Mouse (Mus musculus) adrenal gland, adult 8-10 months (tissue): ENCODE measurements around the gene Cntn5. TPM values are rescaled to one million over a fixed set of nuclear protein-coding genes. Genes with fewer than 3 reads are reported as not detected.

Source experiments
- DNase-seq: peaks from one replicate; pipeline ENCODE4 v3.0.0; 2022
- total RNA-seq, 4 experiments: library from RNA; stranded (reverse); gene quantifications; 2 replicates each; pipeline ENCODE4 v1.2.4; 2022

Cntn5 gene
- total RNA-seq, 4 experiments from 2014 or later: not detected

DNA sequence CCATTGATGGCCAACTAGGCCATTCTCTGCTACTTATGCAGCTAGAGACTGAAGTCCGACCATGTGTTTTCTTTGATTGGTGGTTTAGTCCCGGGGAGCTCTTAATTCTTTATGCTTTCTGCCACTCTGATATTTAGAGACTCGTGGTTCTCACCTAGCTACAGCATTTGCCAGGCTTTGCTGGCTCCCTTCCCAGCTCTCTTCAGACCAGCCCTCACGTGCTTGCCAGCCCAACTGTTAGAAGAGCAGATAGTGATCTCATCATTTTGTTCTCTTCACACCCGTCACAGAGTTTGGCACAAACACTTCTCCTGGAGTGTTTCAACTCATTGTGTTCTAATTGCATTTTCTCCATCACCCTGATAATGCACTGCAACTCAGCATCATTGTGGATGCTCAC lies 1005.5 kb downstream of the Cntn5 start:
- DNase-seq: no peak

GRCm38 (mm10) chr9:9886210-9886609 lies 1018.4 kb downstream of the Cntn5 start:
- peak; percentile 33 for DNase-seq

DNA sequence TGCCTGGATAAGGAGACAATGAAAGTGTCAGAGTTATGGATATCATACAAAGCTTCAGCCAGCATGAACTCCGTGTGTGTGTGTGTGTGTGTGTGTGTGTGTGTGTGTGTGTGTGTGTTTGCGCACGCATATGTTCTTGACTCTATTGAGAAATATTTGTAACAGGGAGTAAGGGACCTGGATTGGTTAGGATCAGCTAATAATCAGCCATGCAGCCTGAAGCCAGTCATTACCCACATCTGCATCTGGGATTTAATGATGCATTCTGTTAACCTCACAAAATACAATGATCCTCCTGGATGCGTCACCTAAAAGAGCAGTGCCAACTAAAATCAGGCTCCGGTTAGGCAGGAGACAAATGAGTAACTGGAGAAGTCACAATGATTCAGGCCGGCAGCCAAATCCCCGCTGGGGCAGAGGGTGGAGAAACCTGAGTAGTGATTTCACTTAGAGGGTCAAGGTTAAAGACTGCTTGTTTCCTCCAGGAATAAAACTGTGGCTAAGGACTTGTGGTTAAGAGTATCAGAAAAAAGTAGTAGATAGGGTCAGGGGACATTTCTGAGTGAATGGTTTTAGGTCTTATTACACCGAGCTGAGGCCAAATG lies 1021.7 kb downstream of the Cntn5 start:
- DNase-seq: peak; percentile 67

DNA sequence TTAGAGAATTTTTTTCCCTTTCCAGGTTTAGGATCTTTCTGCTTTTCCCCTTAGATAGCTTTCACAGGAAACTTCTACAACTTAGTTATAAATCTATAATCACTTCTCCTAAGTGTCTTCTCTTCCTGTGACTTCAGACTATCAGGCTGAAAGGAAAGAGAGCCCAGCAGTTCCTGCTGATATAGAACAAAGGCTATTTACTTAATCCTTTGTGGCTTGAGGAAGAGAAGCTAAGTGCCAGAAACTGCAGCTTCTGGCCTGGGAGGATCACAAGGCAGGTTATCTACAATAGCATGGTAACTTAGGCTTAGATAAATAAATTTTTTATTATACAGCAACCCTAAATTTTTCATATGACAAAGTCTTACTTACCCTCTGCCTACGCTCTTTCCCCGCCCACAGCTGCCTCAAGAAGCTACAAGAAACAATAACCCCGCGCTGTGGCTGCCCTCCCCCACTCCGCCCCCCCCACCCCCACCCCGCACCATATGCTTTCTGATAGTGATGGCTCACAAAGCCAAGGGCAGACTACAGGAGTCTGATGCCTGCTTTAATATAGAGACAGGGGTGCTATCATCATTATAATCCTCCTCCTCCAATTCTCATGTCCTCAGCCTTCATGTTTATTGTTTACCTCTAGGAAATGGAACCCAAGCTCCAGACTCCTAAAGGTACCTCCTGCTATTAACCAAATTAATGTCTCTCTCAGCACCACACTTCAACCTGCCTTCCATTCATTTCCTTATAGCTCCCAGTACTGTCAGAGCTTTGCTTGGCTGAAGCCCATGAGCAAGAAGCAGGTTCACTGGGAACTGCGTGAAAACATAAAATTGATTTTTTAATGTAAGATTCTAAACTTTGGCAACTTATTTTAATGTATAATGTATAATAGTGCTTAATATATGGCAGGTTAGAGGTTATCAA lies 1032.2 kb downstream of the Cntn5 start:
- no peak for DNase-seq

GRCm38 (mm10) chr9:9860631-9861030 lies 1043.9 kb downstream of the Cntn5 start:
- DNase-seq: no peak

DNA sequence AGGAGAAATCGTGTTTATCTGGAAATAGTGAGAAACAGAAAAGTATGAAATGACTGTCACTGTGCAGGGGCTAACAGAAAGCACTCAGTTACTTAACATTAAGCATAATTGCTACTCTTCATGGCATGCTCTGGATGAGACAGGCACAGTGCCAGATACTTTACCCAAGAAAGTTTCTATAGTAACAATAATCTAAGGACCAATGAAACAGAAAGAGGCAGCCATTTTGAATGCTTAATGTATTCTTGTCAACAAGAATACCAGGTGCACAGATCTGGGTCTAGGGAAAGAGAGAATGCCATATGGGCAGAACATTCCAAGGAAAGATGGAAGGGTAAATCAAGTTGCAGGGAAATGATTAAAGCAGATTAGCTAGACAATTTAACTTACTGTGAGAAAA lies 1045.3 kb downstream of the Cntn5 start:
- DNase-seq: no peak

- no peak for DNase-seq
Observed at GRCm38 (mm10) chr9:9854791-9855190, 1049.8 kb downstream of the Cntn5 start.

DNA sequence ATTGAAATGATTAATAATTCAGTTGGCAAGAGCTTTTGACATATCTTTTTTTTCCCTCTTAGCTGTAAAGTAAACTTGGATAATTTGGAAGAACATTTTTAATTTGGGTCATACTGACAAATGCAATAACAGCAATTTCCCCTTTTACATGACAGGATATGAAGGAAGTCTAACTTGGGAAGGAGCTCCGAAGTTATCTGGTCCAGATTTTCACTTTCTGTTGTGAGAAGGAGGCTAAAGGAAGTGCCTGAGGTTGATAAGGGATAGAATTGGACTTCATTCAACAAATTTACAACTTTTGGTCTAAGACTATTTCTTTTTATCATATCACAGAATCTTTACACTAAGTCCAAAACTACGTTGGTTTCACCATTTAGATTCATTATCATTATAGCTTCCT lies 1074.3 kb downstream of the Cntn5 start:
- no peak for DNase-seq

DNA sequence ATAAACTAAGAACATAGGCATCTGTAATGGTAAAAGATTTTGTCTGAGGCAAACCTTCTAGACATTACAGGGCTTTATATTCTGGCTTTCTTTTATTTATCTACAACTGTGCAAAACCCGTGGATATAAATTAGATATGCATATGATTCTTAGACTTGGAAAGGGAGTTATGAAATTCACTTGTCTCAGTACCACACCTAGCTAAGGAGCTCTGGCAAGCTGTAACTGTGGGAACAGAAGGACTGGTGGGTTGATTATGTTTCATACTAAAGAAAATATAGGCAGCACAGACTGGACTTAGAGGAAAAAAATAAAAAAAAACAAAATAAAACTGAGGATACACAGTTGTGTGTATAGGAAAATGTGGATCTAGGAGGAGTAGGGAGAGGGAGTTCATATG lies 1084.6 kb downstream of the Cntn5 start:
- DNase-seq: no peak

- DNase-seq: no peak
Observed at GRCm38 (mm10) chr9:9817477-9817876, 1087.1 kb downstream of the Cntn5 start.

GRCm38 (mm10) chr9:9799546-9799945 lies 1105.0 kb downstream of the Cntn5 start:
- peak; percentile 2 for DNase-seq

DNA sequence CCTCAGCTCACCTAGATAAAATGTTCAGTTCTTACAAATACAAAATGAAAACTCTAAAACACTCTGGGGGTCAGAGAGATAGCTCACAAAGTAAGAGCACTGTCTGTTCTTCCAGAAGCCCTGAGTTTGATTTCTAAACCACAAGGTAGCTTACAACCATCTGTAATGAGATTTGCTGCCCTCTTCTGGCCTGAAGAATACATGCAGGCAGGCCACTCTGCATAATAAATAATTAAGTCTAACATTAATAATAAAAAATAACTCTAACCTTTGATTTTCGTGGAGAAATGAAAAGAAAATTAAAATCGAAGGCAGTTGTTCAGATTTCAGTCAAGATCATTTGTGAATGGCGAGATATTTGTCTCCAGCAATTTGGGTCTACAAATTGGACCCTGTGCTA lies 1120.9 kb downstream of the Cntn5 start:
- no peak for DNase-seq

- no peak for DNase-seq
Observed at GRCm38 (mm10) chr9:9781157-9781884, 1123.3 kb downstream of the Cntn5 start.

- no peak for DNase-seq
Observed at GRCm38 (mm10) chr9:9779646-9780045, 1124.9 kb downstream of the Cntn5 start.

- DNase-seq: no peak
Observed at GRCm38 (mm10) chr9:9770777-9771176, 1133.8 kb downstream of the Cntn5 start.

- DNase-seq: no peak
Observed at GRCm38 (mm10) chr9:9769659-9770058, 1134.9 kb downstream of the Cntn5 start.

DNA sequence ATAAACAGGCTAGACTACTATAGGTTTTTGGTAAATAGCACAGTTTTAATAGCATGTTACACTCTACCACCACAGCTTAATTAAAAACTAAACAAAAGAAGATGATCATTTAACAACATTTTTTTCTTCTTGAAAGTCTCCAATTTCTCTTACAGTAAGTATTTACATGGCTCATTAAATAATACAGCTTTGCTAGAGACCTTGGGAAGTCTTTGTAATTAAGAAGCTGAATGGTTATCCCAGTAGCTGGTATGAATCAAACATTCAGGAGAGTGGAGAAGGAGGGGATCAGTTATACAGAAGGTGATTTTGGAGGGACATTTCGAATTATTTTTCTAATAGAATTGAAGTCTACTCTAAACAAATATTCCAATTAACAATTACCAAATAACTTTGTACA lies 1186.4 kb downstream of the Cntn5 start:
- no peak for DNase-seq

DNA sequence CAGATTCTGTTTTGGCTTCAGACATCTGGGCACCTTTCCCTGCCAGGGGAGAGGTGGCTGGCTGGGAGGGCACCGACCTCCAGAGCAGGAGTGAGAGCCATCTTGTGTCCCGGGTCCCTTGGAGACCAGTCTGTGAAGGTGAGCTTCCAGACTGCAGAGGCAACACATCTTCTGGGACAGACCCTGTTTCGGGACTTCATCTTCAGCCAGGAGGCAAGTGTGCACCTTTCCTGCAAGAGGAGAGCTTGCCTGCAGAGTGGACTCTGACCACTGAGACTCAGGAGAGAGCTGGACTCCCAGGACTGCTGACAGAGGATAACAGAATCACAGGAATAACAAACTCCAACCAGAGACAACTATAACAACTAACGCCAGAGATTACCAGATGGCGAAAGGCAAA lies 1195.9 kb downstream of the Cntn5 start:
- DNase-seq: no peak

DNA sequence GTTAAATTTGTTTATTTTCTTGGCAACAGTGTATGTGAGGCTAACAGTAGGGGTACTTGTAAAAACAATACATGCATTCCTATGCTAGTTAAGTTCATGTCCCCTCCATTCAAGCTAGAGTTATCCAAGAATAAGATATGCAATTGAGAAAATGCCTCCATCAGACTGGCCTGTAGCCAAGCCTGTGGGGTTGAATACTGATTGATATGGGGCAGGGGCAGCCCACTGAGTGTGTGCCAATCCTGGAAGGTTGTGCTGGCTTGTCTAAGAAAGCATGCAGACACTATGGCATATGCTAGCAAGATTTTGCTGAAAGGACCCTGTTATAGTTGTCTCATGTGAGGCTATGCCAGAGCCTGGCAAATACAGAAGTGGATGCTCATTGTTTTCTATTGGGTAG lies 1196.8 kb downstream of the Cntn5 start:
- no peak for DNase-seq

DNA sequence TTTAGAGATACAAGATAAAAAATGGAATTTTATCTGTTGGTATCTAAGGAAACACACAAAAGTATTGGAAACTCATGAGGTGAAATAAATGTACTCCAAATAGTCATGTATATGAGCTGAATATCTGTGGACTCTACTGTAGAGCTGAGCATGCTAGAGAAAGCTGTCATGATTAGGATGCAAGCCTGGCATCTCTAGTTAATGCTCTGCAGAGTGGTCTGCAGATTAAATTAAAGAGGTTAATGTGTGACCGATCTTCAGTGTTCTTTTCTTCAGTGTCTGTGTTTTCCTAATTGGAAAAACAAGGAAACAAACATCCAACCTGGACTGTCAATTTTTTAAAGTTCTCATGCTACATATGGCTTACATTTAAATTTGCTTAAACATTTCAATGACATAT lies 1199.4 kb downstream of the Cntn5 start:
- DNase-seq: no peak

- DNase-seq: no peak
Observed at GRCm38 (mm10) chr9:9696636-9697035, 1207.9 kb downstream of the Cntn5 start.

- DNase-seq: no peak
Observed at GRCm38 (mm10) chr9:9682348-9682884, 1222.2 kb downstream of the Cntn5 start.

GRCm38 (mm10) chr9:9676078-9676477 lies 1228.5 kb downstream of the Cntn5 start:
- DNase-seq: no peak
